Mouse (Mus musculus): ENCODE measurements around the gene Atad2b.

DNA sequence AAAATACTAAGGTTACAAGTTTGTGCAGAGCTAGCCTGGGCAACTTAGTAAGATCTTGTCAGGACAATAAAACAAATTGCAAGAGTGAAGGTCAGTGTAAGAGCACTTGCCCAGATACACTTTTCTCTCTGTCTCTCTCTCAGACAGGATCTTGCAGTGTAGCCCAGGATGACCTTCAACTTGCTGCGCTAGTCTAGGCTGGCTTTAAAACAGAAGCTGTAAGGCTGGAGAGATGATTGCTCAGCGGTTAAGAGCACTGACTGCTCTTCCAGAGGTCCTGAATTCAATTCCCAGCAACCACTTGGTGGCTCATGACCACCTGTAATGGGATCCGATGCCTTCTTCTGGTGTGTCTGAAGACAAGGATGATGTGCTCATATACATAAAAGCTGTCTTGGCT lies 2.2 kb upstream of the Atad2b start:
- TF ChIP-seq POLR2A (IDR thresholded peaks at IDR 0.05; ENCODE audit: control insufficient read depth, low read depth, low read length), result no peak
- TF ChIP-seq CTCF (IDR thresholded peaks at IDR 0.05; ENCODE audit: control insufficient read depth, insufficient read depth, insufficient replicate concordance, low read depth, low read length), result no peak
